ENCODE assay signal across 8 mouse cellular contexts in genomic region chr1:72824707-72825101, GRCm38 (mm10). TPM values are rescaled to one million over a fixed set of nuclear protein-coding genes. Genes with fewer than 3 reads are reported as not detected.
DNase-seq lines count a peak whose midpoint lies in the region; ATAC-seq and TF ChIP-seq lines count a peak whose summit lies in the region.

No protein-coding gene starts in this region.

- ATAC-seq in forebrain, embryonic 11.5 days (replicated peaks; ENCODE audit: low FRiP score): peak; percentile 47
- no peak for ATAC-seq in limb, embryonic 11.5 days (ENCODE audit: insufficient number of reproducible peaks, low FRiP score, low TSS enrichment, low read depth)

- TF ChIP-seq POLR2A in brain, embryonic 14.5 days (IDR thresholded peaks at IDR 0.05; ENCODE audit: borderline replicate concordance, extremely low read depth, insufficient read depth, insufficient read length, poor library complexity, severe bottlenecking): 0 out of 2 replicates have a peak, but pooled peaks have one; percentile 3
- TF ChIP-seq POLR2A in olfactory bulb, adult 2 months (IDR thresholded peaks at IDR 0.05; ENCODE audit: insufficient read depth, low read depth, low read length): no peak

- no peaks in the 10 kb centered on the region for H3K9me3 ChIP-seq in forebrain, embryonic 11.5 days (ENCODE audit: control insufficient read depth, low read length)
- no peaks in the 10 kb centered on the region for H3K9me3 ChIP-seq in limb, embryonic 11.5 days (ENCODE audit: control insufficient read depth, low read length)

- H3K9ac ChIP-seq in forebrain, embryonic 11.5 days (ENCODE audit: low read length): peak overlapping the region; percentile 86
- H3K9ac ChIP-seq in limb, embryonic 11.5 days (ENCODE audit: low read length): peak overlapping the region; percentile 83

- TF ChIP-seq CTCF in layer of hippocampus, adult 2 months (conservative IDR thresholded peaks at IDR 0.05): no peak
- TF ChIP-seq CTCF in brain, embryonic 14.5 days (IDR thresholded peaks at IDR 0.05; ENCODE audit: borderline replicate concordance, extremely low read depth, insufficient read depth, insufficient read length): no peak
- no peak for TF ChIP-seq CTCF in olfactory bulb, adult 2 months (IDR thresholded peaks at IDR 0.05; ENCODE audit: insufficient read depth, low read depth, low read length)

- 0 out of 2 replicates have a peak overlapping the region, but pooled peaks have one; percentile 32 for H3K27ac ChIP-seq in layer of hippocampus, adult 2 months
- peak overlapping the region; percentile 95 for H3K27ac ChIP-seq in forebrain, embryonic 11.5 days (ENCODE audit: low read depth, low read length)
- peak overlapping the region; percentile 52; the same call in 1 of the 2 replicates for H3K27ac ChIP-seq in limb, embryonic 11.5 days (replicated peaks; ENCODE audit: low read depth, low read length)
- H3K27ac ChIP-seq in olfactory bulb, adult 2 months (ENCODE audit: insufficient read depth, low read depth, low read length): no peak overlapping the region

- H3K36me3 ChIP-seq in forebrain, embryonic 11.5 days (ENCODE audit: control insufficient read depth, insufficient read depth, low read length): peaks cover 2% of the 10 kb centered on the region; the same call in 1 of the 2 replicates
- no peaks in the 10 kb centered on the region for H3K36me3 ChIP-seq in limb, embryonic 11.5 days (ENCODE audit: control insufficient read depth, insufficient read depth, low read length)

- no peak for DNase-seq in layer of hippocampus, adult 2 months (ENCODE audit: low spot score in 2 of 2)
- no peak for DNase-seq in layer of hippocampus, adult 9-11 months
- no peak for DNase-seq in brain, embryonic 14.5 days (ENCODE audit: low read depth)
- no peak for DNase-seq in forebrain, embryonic 11.5 days (ENCODE audit: low spot score)
- DNase-seq in limb, embryonic 11.5 days (ENCODE audit: low spot score): peak; percentile 68
- no peak for DNase-seq in adrenal gland, postnatal 4 days (ENCODE audit: low spot score in 2 of 2)
- no peak for DNase-seq in T-cell, adult 2 months (ENCODE audit: low spot score)

- H3K4me2 ChIP-seq in forebrain, embryonic 11.5 days (ENCODE audit: low read depth, low read length, severe bottlenecking): peak overlapping the region; percentile 93
- H3K4me2 ChIP-seq in limb, embryonic 11.5 days (ENCODE audit: low read depth, severe bottlenecking): peak overlapping the region; percentile 98

- H3K27me3 ChIP-seq in forebrain, embryonic 11.5 days (ENCODE audit: control insufficient read depth, insufficient read depth, low read length): no peaks in the 10 kb centered on the region
- no peaks in the 10 kb centered on the region for H3K27me3 ChIP-seq in limb, embryonic 11.5 days (ENCODE audit: control insufficient read depth, insufficient read depth, low read length)

- peaks cover 11% of the 10 kb centered on the region; the same call in 1 of the 2 replicates for H3K4me1 ChIP-seq in forebrain, embryonic 11.5 days (replicated peaks; ENCODE audit: control insufficient read depth, insufficient read depth, low read length)
- H3K4me1 ChIP-seq in limb, embryonic 11.5 days (ENCODE audit: control insufficient read depth, insufficient read depth, low read length): peaks cover 13% of the 10 kb centered on the region
- peaks cover 22% of the 10 kb centered on the region for H3K4me1 ChIP-seq in olfactory bulb, adult 2 months (ENCODE audit: control insufficient read depth, insufficient read depth, low read length)

- under 1% methylated on average over 33 of the region's 37 CpGs for WGBS in forebrain, embryonic 11.5 days
- whole genome bisulfite sequencing in limb, embryonic 11.5 days: 0% methylated on average over 37 of the region's 37 CpGs
- under 1% methylated on average over 37 of the region's 37 CpGs for WGBS in olfactory bulb, adult 2 months

- peak overlapping the region; percentile 56 for H3K4me3 ChIP-seq in layer of hippocampus, adult 2 months
- H3K4me3 ChIP-seq in forebrain, embryonic 11.5 days (ENCODE audit: low read depth, low read length): peak overlapping the region; percentile 89
- H3K4me3 ChIP-seq in limb, embryonic 11.5 days (ENCODE audit: low read depth, low read length): peak overlapping the region; percentile 79
- H3K4me3 ChIP-seq in olfactory bulb, adult 2 months (ENCODE audit: insufficient read depth, low read depth, low read length): peak overlapping the region; percentile 61

RNA-seq across cellular contexts. Expression of gene Igfbp2, which starts 0.4 kb away (rescaled TPM):
- 10 to 100 TPM; 43.6 to 44.2 TPM for total RNA-seq in layer of hippocampus, adult 2 months (2021)
- polyA plus RNA-seq in brain, embryonic 14.5 days (2012; rRNA removed): 328 and 384 TPM in 2 replicates
- polyA plus RNA-seq in forebrain, embryonic 11.5 days (2014; fragmentation: Nextera tagmentation; extraction: Ambion mirVana): 708 and 809 TPM in 2 replicates
- 262 and 290 TPM in 2 replicates for polyA plus RNA-seq in limb, embryonic 11.5 days (2014; fragmentation: Nextera tagmentation; extraction: Ambion mirVana)
- polyA plus RNA-seq in olfactory bulb, adult 2 months (2012; ENCODE audit: insufficient read depth, insufficient read length, low replicate concordance, missing spikeins): not detected in 2 replicates
- total RNA-seq in adrenal gland, postnatal 4 days (2021): 100 to 1,000 TPM in 1 of 2 experiments, 10 to 100 TPM in 1; 26.7 to 306 TPM

RNA-seq across cellular contexts. Expression of gene Igfbp5, which starts 50.0 kb away (rescaled TPM):
- total RNA-seq in layer of hippocampus, adult 2 months (2021): 10 to 100 TPM; 72.5 to 79.3 TPM
- 31.0 and 73.8 TPM in 2 replicates for polyA plus RNA-seq in brain, embryonic 14.5 days (2012; rRNA removed)
- 35.7 and 37.4 TPM in 2 replicates for polyA plus RNA-seq in forebrain, embryonic 11.5 days (2014; fragmentation: Nextera tagmentation; extraction: Ambion mirVana)
- 47.0 and 48.4 TPM in 2 replicates for polyA plus RNA-seq in limb, embryonic 11.5 days (2014; fragmentation: Nextera tagmentation; extraction: Ambion mirVana)
- 101 and 111 TPM in 2 replicates for polyA plus RNA-seq in olfactory bulb, adult 2 months (2012; ENCODE audit: insufficient read depth, insufficient read length, low replicate concordance, missing spikeins)
- total RNA-seq in adrenal gland, postnatal 4 days (2021): 100 to 1,000 TPM; 111 to 142 TPM

Comparison
In these comparisons a context has a peak if more than half of its experiments do, and no peak if none do; other contexts are left out.
1. RNA of gene Igfbp2, which starts 0.4 kb away (polyA plus RNA-seq): 708 to 809 TPM in forebrain, embryonic 11.5 days, 328 to 384 TPM in brain, embryonic 14.5 days and 262 to 290 TPM in limb, embryonic 11.5 days; not detected in olfactory bulb, adult 2 months; every median in the first group is over 100 times any median in the second.
2. Peak in every context shown above with its lines, with median percentiles within 50 percentile points of each other: H3K4me3 ChIP-seq.